Mouse (Mus musculus) cerebellum, adult 18-20 months (tissue): ENCODE data around the gene Foxn2.
"Not testable (repeated sequence)": the region's sequence is repeated elsewhere in the genome, so short reads cannot be mapped to it uniquely, and the experiment has no call there.

Source experiments
- DNase-seq, 2 experiments: peaks; one replicate each; pipeline ENCODE4 v3.0.0; 2021

Foxn2 gene

GRCm38 (mm10) chr17:88441432-88442174 is 1.1 kb downstream of the Foxn2 start:
- DNase-seq, result peak; percentile 76 to 83

DNA sequence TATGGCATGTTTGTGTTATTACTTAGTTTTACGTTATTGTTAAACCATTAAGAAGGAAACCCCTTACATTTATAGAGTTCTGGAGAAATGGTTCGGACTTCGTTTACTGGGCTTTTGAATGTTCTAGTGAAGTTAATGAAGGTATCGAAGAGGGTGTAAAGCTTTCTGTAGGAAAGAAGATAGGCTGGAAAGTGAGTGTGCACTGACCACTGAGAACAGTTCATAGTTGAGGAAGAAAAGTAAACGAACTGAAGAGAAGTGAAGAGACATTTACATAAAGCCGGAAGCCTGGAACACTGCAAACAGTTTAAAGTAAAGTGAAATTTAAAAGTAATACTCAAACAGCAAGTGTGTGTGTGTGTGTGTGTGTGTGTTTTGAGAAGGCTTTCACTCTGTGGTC is 2.1 kb downstream of the Foxn2 start:
- DNase-seq, result no peak

- DNase-seq, result no peak
Measured at GRCm38 (mm10) chr17:88443186-88443585, 2.7 kb downstream of the Foxn2 start.

- DNase-seq, result no peak
Measured at GRCm38 (mm10) chr17:88458079-88458478, 17.6 kb downstream of the Foxn2 start.

DNA sequence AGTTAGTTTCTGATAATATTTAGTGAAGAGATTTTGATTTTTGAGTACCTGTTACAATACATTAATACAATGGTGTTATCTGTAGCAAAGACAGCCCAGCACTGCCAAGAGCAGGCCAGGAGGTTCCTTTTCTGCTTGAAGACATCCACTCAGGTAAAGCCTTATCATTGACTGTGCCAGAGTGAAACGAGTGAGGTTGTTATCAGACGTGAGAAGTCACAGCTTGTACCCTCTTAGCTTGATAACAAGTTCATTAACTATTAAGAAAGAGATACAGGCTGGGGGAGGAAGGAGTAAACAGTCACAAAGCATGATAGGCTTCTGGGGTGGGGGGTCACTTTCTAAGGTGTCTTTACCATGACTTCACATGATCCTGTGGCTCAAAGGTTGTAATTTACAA is 19.0 kb downstream of the Foxn2 start:
- DNase-seq, result no peak

DNA sequence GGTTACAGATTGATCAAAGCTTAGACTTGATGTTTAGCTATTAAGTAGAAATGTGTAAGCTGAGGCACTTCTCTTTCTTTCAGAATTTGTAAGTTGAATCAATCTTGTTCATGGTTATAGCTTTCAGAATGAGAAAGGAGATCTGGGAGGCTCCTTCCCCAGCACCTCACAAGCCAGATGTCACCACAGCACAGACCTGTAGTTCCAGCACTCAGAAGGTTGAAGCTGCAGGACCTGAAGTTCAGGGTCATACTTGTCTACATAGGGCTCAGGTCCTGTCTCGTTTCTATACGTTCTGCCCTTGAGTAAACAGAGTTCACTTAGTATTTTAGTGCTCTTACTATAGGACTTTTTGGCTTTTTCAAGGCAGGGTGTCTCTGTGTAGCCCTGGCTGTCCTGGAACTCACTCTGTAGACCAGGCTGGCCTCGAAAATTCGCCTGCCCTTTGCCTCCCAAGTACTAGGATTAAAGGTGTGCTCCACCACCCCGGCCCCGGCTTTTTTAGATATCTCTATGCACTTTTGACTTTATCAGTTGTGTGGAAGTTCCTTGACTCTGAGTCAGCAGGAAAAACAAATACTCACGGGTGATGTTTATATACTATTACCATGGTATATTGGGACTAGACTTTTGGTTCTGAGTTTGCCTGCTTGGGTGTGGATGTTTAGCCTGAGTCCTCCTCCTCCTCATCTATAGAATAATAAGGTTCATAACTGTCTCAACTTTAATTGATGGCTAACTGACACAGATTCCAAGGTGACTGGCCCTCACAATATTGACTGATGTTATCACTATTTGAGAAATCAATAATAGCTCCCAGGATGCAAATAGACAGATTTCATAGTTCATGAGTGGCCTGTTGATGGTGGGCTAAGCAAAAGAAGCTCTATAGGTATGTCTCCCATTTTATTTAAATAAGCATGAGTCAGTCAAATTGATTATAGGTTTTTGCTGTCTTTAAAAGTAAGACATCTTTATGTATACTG is 19.7 kb downstream of the Foxn2 start:
- DNase-seq, result no peak

DNA sequence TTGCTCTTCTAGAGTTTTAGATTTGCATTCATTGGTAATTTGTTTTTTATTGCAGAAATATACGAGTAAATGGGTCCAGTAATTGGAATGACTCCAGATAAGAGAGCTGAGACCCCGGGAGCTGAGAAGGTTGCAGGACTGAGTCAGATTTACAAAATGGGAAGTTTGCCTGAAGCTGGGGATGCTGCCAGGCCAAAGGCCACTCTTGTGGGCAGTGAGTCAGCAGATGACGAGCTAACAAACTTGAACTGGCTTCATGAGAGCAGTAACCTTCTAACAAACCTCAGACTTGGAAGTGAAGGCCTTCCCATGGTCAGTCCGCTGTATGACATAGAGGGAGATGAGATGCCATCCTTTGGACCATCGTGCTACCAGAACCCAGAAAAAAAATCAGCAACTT is 22.1 kb downstream of the Foxn2 start:
- peak; percentile 56 to 57 for DNase-seq

DNA sequence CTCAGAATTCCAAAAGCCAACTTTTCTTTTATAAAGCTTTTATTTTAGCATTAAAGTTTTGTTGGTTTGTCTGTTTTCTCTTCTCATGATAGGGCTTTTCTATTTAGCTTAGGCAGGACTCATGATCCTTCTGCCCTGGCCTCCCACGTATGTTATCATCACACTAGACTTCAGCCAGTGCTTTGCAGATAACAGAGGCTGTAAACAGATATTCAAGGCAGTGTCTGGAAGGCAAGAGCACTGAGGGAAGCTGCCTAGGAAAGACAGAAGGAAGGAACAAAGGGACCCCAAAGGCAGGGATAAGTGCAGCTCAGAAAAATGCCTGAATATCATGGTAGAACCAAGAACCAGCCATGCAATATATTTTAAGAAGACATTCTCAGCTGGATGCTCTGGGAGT is 26.1 kb downstream of the Foxn2 start:
- no peak for DNase-seq

DNA sequence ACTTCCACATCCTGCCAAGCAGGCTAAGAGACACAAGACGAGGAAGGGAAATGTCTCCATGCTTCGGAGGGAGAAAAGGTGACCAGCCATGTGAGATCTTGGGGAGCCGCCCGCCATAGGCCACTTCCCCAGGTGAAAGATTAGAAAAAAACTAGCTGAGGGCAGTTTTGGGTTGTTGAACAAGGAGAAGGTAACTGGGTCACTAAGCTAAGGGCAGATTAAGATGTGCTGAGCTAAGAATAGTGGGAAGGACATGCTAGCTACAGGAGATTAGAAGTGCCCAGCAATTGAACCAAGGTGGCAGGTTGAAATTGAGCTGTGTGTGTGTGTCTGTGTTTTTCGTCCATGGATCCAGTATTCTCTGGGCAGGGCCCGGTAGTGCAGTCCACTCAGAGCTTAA is 27.2 kb downstream of the Foxn2 start:
- DNase-seq, result no peak

DNA sequence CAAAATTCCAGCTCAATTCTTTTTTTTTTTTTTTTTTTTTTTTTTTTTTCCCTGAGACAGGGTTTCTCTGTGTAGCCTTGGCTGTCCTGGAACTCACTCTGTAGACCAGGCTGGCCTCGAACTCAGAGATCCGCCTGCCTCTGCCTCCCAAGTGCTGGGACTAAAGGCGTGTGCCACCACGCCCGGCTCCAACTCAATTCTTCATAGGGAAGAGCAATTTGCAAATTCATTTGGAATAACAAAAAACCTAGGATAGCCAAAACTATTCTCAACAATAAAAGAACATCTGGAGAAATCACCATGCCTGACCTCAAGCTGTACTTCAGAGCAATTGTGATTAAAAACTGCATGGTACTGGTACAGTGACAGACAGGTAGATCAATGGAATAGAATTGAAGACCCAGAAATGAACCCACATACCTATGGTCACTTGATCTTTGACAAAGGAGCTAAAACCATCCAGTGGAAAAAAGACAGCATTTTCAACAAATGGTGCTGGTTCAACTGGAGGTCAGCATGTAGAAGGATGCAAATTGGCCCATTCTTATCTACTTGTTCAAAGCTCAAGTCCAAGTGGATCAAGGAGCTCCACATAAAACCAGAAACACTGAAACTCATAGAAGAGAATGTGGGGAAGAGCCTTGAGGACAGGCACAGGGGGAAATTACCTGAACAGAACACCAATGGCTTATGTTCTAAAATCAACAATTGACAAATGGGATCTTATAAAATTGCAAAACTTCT is 28.3 kb downstream of the Foxn2 start:
- not testable (repeated sequence) for DNase-seq

DNA sequence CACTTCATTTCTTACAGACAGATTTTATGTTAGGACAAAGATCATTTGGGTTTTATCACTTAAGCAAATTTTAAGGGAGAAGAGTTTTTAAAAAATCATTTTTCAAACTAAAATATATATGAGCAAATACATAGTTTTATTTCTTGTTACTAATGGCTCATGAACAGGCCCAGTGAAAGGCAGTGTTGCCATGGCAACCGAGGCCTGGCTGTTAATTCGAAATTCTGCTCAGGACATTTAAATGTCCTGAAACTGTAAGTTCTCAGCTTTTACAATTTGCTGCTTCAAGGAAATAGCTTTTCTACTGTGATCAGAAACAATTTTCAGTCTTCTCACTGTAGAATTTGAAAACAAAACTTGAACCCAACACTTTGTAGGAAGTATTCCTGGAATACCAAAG is 33.3 kb downstream of the Foxn2 start:
- no peak for DNase-seq

GRCm38 (mm10) chr17:88477165-88477564 is 36.7 kb downstream of the Foxn2 start:
- no peak for DNase-seq

GRCm38 (mm10) chr17:88477699-88478098 is 37.2 kb downstream of the Foxn2 start:
- no peak for DNase-seq

DNA sequence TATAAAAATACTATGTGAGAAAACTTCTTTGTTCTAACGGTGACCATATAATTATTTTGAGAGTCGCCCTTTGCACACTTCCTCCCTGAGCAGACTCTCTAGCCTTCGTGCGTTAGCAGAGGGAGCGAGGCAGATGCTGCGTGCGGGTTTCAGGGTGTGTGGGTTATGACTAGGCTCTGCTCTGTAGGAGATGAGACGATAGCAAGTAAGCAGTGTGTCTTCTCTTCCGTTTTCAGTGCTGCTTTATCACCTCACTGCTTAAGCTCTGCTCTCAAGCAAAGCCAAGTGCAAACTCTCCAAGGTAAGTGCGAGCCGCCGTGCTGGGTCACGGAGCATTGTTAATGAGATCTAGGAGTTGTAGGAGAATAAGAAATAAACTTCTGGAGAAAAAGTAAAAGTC is 38.5 kb downstream of the Foxn2 start:
- no peak for DNase-seq

DNA sequence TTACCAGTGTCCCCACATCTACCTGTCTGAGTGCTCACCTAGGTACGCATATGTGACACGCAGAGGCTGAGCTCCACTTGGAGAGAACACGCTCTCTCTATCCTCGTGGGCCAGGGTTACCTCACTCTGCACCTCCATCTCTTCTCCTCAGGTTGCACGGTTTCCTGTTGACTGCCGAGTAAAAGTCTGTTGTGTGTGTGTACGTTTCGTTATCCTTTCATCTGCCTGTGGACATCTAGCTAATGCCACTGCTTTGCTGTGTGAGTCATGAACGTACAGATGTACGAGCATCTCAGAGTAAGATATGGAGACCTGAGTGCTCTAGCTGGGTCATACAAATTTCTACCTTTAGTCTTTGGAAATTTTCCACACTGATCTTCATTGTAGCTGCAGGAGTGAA is 39.9 kb downstream of the Foxn2 start:
- DNase-seq, result no peak

- no peak for DNase-seq
Measured at GRCm38 (mm10) chr17:88481062-88481461, 40.6 kb downstream of the Foxn2 start.

DNA sequence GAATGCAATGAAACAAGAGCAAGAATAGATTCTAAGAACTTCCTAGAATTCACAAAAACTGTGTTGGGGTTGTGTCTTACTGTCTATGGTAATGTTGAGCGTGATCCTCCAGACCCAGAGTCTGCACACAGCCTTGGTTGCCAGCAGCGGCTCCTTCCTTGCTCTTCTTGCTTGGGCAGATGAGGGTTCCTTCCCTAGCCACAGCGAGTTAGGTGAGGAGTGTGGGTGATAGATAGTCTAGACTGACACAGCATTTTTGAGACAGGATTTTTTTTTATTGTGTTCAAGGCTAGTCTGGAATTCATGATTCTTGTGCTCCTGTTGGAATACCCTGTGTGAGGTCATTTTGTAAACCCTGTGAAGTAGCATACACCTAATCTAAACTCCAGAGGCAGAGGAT is 41.1 kb downstream of the Foxn2 start:
- no peak for DNase-seq

DNA sequence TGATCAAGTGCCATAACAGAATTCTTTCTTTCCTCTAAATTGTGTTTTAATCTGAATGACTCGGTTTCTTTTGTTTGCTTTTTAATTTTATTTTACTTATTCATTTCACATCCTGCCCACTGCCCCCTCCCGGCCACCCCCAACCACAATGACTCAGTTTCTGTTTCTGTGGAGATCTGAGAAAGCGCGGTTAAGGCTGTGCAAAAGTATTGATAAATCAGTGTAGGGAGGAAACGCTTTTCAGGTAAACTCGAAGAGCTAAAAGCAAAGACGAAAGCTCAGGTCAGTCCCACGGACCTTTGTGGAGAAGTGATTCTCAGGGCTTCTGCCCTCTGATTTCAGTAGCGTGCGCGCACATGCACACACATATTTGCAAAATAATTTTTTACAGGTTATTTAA is 44.0 kb downstream of the Foxn2 start:
- DNase-seq, result no peak

- no peak for DNase-seq
Measured at GRCm38 (mm10) chr17:88484951-88485350, 44.4 kb downstream of the Foxn2 start.

GRCm38 (mm10) chr17:88490546-88490945 is 50.0 kb downstream of the Foxn2 start:
- DNase-seq, result peak; percentile 51 to 60

DNA sequence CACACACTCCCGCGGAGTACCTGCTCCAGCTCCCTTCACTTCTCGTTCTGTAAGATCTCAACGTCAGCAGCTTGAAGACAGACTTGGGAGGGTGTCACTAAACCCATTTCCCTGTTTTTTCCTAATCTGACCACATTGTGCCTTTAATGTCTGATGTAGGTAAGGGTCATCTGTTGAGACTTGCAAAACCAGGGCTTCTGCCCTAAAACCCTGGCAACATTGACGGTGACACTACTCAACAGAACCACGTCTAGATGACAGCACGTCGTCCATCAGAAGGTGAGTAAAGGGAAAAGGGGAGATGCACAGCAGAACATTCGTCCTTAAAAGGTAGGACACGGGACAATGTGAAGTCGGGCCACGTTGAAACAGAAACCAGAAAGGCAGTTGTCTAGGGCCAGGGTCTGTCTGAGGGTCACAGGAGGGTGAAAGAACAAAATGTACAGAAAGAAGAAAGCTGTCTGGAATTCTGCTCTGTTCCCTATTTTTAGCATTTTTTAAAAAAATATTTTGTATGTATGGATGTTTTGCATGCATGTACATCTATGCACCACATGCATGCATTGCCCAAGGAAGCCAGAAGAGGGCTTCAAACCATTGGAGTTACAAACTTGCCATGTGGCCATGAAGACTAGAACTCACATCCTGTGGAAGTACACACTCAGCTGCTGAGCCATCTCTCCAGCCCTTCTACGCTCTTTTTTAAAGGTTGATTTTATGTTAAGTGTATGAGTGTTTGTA is 51.0 kb downstream of the Foxn2 start:
- DNase-seq, result peak in 1 of 2 experiments; percentile 44

- no peak for DNase-seq
Measured at GRCm38 (mm10) chr17:88492107-88492460, 51.6 kb downstream of the Foxn2 start.

GRCm38 (mm10) chr17:88493551-88493950 is 53.0 kb downstream of the Foxn2 start:
- no peak for DNase-seq
